Mouse (Mus musculus): Measurements from ENCODE around the gene Hadh. TPM values are rescaled to one million over a fixed set of nuclear protein-coding genes. Genes with fewer than 3 reads are reported as not detected.
A peak's percentile ranks its signal among the peaks of the same experiment; 100 is the strongest.

Hadh gene
- polyA plus RNA-seq, 1 experiment: 40.8 TPM

DNA sequence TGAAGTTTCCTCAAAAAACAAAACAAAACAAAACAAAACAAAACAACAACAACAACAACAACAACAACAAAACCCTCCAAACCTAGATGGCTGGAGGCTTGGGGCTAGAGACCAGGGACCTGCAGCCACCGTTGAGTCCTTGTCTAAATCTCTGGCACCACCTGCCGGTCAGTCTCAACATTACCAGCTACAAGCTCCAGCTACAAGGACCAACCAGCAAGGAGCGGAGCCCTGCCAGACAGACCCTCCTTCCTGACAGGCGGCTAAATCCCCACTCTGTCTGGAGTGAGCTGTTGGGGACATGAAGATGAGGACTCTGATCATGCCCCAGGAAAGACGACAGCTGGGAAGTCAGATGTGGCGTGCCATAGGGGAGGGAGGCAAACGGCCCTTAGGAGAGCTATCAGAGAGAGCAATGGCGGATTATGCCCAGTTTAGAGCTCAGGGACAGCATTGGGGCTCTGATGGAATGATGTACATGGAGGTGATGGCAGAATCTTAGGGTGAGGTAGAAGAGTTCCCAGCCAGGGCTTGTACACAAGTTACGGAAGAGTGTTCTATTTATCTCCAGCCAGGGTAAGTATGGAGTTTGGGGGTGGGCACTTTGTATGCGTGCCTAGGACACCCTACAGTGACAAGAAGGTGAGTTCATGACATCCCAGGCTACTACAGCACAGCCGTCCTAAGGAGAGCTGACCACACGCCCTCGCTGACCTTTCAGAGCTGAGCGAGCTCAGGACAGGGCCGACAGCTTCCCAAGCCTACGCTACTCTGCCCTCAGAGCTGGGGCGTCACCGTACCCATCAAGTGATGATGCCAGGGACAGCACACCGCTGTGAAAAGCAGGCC is 33.9 kb downstream of the Hadh start:
- peak; percentile 41 to 87 for DNase-seq (ENCODE audit: extremely low spot score in 1 of 2, low spot score in 1 of 2)

DNA sequence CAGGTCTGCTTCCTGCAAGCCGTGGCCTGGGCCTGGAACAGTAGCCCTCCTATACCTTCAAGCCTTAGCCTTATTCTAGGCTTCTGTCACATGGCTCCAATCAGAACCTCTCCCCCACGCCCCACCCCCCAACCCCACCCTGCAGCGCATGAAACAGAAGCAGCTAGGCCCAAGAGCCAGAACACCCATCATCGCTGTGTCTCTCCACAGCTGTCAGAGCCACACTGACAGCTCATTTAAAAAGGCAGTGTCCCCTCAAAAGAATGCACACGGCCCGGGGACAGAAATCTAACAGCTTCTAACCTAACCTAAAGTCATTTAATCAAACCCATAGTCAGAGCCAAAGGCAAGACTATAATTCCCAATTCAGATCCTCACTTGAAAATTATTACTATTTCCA is 34.8 kb downstream of the Hadh start:
- DNase-seq (ENCODE audit: extremely low spot score in 1 of 2, low spot score in 1 of 2): no peak

DNA sequence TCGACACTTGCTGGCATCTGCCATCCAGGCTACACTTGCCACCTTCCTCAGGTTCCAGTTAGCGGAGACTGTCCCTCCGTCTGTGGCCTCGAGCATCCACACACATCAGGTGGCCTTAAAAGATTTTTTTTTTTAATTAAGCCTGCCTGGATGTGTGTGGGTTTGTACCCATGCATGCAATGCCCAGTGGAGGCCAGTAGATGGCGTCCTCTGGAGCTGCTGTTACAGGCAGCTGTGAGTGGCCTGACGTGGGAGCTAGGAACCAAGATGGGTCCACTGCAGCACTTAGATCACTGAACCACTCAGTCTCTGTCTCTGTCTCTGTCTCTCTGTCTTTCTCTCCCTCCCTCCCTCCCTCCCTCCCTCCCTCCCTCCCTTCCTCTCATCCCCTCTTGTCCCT is 43.8 kb downstream of the Hadh start:
- DNase-seq (ENCODE audit: extremely low spot score in 1 of 2, low spot score in 1 of 2): no peak

DNA sequence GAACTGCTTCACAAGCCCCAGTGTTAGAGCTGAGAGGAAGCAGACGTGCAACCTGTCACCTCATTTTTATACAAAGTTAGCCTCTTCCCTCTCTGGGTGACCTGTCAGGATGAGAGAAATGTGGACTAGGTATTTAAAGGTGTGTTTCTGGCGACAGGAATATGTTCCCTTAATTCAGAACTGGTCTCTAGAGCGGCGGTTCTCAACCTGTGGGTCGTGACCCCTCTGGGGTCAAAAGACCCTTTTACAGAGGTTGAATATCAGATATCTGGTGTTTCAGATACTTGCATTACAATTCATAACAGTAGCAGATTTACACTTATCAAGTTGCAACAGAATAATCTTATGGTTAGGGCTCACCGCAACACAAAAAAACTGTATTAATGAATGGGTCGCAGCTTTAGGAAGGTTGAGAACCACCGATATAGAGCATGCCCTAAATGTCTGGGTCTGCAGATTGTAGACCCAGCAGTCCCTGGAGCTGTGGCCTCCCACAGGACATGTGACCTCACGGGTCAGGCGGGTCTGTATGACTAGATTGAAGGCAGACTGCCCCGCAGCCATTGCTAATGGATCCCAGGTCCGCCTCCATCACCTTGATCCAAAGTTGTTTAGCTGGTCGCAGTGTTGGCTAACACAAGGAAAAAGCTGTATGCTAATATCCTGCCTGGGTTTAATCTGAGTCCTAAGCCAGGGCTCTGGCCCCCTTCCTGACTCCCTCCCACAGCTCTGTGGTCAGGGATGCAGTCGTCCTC is 53.1 kb downstream of the Hadh start:
- no peak for DNase-seq (ENCODE audit: extremely low spot score in 1 of 2, low spot score in 1 of 2)

GRCm38 (mm10) chr3:131214841-131215240 is 57.1 kb downstream of the Hadh start:
- DNase-seq (ENCODE audit: extremely low spot score in 1 of 2, low spot score in 1 of 2): peak in 1 of 2 experiments; percentile 41

GRCm38 (mm10) chr3:131214060-131214658 is 57.7 kb downstream of the Hadh start:
- no peak for DNase-seq (ENCODE audit: extremely low spot score in 1 of 2, low spot score in 1 of 2)

DNA sequence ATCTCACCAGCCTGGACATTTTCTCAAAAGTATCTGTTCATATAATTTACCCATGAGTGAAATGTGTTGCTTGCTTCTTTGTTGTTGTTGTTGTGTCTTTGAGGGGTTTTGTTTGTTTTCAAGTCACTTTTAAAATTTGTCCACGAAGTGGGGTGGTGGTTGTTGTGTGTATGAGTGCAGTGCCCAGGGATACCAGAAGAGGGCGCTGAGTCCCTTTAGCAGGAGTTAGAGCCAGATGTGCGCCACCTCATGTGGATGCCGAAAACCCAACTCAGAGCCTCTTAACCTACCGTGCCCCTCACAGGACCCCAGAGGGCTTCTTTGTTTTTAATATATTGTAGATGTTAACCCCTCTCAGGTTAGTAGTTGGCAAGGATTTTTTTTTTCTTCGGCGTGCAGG is 59.7 kb downstream of the Hadh start:
- DNase-seq (ENCODE audit: extremely low spot score in 1 of 2, low spot score in 1 of 2): no peak

DNA sequence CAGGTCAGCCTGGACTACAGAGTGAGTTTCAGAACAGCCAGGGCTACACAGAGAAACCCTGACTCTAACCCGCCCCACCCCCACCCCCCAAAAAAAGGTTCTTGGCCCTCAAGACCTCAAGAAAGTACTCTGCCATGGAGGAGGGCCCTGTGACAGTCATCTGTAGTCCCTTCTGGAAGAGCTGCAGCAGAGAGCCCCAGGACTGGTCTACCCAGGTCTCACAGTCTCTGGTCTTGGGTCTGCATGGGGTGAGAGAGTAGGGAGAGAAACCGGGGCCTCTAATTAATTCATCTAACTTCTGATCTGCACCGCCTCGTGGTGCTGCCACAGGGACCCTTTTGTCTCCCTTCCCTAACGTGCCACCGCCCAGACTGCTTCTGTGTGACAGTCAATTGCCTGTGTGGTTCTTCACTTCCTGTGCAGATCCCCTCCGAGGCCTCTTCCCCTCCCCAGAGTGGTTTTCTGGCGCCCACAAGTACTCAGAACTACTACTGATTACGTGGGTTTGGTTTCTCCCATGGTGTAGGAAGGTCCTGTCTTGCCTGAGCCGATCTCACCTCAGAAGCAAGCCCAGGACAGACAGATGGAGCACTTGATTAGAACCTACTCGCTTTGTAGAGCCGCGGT is 63.5 kb downstream of the Hadh start:
- DNase-seq (ENCODE audit: extremely low spot score in 1 of 2, low spot score in 1 of 2): no peak

GRCm38 (mm10) chr3:131207846-131208245 is 64.1 kb downstream of the Hadh start:
- DNase-seq (ENCODE audit: extremely low spot score in 1 of 2, low spot score in 1 of 2): no peak

- no peak for DNase-seq (ENCODE audit: extremely low spot score in 1 of 2, low spot score in 1 of 2)
These were observed 69.6 kb downstream of the Hadh start for GRCm38 (mm10) chr3:131202311-131202710.

DNA sequence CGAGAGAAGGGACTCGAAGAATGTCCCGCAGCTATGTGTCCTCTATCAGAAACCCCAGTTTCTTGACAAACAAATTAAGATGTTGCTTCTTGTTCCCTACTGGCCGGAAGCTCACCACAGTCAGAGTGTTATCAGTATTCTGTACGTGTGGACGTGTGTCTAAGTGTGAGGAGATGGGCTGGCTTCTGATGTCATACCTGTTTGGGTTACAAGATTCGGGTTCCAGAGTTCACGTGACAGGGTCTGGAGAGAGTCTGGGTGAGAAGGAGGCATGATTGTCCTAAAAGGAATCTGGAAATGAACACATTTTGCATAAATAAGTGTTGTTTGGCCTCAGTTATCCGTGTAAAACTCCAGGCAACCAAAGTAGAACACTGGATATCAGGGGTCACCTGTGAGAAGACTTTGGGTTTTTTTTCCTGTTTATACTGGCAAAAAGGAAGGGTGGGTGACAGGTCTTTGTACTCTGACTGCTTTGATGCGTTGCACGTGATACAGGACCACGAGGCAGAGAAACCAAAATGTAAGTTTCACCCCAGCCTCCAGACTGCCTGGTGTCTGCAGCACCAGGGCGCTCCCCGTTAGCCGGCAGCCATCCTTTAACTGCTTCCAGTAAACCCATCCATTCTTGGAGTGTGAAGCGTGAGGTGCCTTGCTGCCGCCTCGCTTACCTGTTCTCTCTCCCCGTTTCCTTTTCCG is 72.2 kb downstream of the Hadh start:
- DNase-seq (ENCODE audit: extremely low spot score in 1 of 2, low spot score in 1 of 2): no peak

DNA sequence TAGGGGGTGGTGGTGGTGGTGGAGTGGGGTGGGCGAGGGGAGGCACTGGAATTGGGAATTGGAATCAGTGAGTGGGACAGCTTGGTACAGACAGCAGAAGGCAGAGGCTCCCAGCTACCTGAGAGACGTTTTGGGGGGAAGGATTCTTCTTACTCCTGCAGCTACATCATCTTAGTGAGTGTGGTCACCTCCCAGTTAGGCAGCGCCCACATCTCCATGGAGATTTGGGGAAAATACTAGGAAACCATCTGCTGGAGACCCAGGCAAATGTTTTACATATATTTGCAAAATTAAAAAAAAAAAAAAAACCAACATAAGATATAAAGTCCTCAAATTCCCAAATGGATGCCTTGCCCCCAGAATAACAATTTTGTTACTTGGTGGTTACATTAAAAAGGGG is 72.9 kb downstream of the Hadh start:
- DNase-seq (ENCODE audit: extremely low spot score in 1 of 2, low spot score in 1 of 2): no peak

GRCm38 (mm10) chr3:131196507-131197019 is 75.3 kb downstream of the Hadh start:
- no peak for DNase-seq (ENCODE audit: extremely low spot score in 1 of 2, low spot score in 1 of 2)

DNA sequence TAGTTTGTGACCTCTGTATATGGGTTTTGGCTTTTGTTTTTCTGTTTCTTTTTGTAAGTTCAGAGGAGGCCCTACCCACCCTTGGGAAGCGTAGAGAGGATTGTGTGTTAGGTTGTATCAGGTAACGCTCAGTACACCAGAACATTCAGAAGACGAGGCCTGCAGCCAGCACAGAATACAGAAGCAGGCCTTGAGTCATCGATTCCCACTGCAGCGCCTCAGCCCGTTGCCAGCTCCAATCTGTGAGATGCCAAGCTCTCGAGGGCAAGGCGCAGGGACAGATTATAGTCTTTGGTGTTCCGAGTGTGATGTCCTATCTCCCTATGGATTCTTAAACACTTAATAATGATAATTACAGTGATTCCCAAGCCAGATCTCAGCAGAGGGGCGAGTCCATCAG is 75.9 kb downstream of the Hadh start:
- DNase-seq (ENCODE audit: extremely low spot score in 1 of 2, low spot score in 1 of 2): no peak

DNA sequence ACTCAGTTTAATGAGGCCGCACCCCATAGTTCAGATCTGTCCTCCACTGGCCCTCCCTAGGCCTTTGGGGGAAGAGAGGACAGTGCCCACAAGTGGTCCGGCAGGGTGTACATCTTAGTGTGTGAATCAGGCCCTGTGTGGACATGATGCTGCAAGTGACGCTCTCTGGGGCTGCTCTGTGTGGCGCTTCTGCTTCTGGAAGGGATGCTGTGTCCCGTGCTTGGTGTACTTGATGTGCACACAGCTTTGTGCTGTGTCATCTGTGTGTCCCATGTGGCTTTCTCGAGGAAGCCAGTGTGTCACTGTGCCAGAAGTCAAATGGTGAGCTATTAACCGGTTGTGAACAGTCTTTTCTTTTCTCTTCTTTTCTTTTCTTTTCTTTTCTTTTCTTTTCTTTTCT is 80.4 kb downstream of the Hadh start:
- DNase-seq (ENCODE audit: extremely low spot score in 1 of 2, low spot score in 1 of 2): no peak

- no peak for DNase-seq (ENCODE audit: extremely low spot score in 1 of 2, low spot score in 1 of 2)
These were observed 81.1 kb downstream of the Hadh start for GRCm38 (mm10) chr3:131190671-131191367.

DNA sequence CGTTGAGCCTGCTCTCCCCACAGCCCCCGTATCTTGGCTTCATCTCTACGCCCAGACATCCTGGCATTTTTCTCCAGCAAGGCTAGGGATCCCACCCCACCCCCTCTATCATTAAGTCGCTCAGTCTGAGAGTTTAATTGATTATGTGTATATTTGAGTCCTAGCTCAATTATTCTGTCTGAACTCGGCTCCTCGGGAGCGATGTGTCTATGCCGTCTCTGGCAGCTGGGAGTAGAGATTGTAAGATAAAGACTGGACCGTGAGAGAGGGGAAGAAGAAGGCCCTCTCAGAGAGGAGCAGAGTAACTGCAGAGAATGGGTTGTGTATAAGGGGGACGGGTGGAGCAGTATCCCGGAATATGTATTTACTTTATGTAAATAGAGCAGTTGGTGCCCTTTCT is 81.7 kb downstream of the Hadh start:
- DNase-seq (ENCODE audit: extremely low spot score in 1 of 2, low spot score in 1 of 2): no peak

DNA sequence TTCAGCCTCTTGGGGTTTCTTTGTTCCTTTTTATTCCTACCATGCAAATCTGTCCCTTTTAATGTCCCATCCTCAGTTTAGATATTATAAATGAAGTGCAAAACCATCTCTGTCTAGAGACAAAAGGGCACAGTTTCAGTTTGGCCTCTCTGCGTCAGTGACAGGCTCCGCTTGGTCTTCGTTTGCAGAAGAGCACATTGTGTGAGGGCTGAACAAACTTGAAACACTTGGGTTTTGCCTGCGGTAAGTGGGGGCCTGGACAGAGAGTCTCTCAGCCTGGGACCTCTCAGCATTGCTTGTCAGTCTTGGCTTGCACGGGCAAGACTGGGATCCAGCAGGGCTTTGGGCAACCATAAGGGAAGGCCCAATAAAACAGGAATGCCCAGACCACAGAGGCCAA is 85.7 kb downstream of the Hadh start:
- DNase-seq (ENCODE audit: extremely low spot score in 1 of 2, low spot score in 1 of 2): no peak

Measured in frontal cortex, adult 2 months (tissue).